Mouse (Mus musculus): ENCODE data around the gene Cyp2b13. TPM values are rescaled to one million over a fixed set of nuclear protein-coding genes. Genes with fewer than 3 reads are reported as not detected.

The Cyp2b13 gene
- total and polyA plus RNA-seq, 3 experiments, result not detected

Other genes with a start within 250 kb of the Cyp2b13 start
- not detected in 2 replicates for gene Cyp2s1, start 244.6 kb upstream of the Cyp2b13 start, total RNA-seq (2012; rRNA removed)
- not detected for gene Cyp2s1, start 244.6 kb upstream of the Cyp2b13 start, polyA plus RNA-seq (2012; ENCODE audit: insufficient read depth in 1 of 2, insufficient read length in 2 of 2, low read depth in 1 of 2, low replicate concordance in 2 of 2, missing spikeins in 1 of 2)
- not detected in 2 replicates for gene Cyp2b10, start 163.9 kb upstream of the Cyp2b13 start, total RNA-seq (2012; rRNA removed)
- not detected for gene Cyp2b10, start 163.9 kb upstream of the Cyp2b13 start, polyA plus RNA-seq (2012; ENCODE audit: insufficient read depth in 1 of 2, insufficient read length in 2 of 2, low read depth in 1 of 2, low replicate concordance in 2 of 2, missing spikeins in 1 of 2)
- not detected in 2 replicates for gene Cyp2b9, start 111.9 kb downstream of the Cyp2b13 start, total RNA-seq (2012; rRNA removed)
- gene Cyp2b9, start 111.9 kb downstream of the Cyp2b13 start, polyA plus RNA-seq (2012; ENCODE audit: insufficient read depth in 1 of 2, insufficient read length in 2 of 2, low read depth in 1 of 2, low replicate concordance in 2 of 2, missing spikeins in 1 of 2), result not detected
- not detected in 2 replicates for gene Vmn1r184, start 198.8 kb downstream of the Cyp2b13 start, total RNA-seq (2012; rRNA removed)
- gene Vmn1r184, start 198.8 kb downstream of the Cyp2b13 start, polyA plus RNA-seq (2012; ENCODE audit: insufficient read depth in 1 of 2, insufficient read length in 2 of 2, low read depth in 1 of 2, low replicate concordance in 2 of 2, missing spikeins in 1 of 2), result not detected
- not detected in 2 replicates for gene Cyp2a4, start 245.7 kb downstream of the Cyp2b13 start, total RNA-seq (2012; rRNA removed)
- not detected for gene Cyp2a4, start 245.7 kb downstream of the Cyp2b13 start, polyA plus RNA-seq (2012; ENCODE audit: insufficient read depth in 1 of 2, insufficient read length in 2 of 2, low read depth in 1 of 2, low replicate concordance in 2 of 2, missing spikeins in 1 of 2)

Measured in MEL (cell line).